Mouse (Mus musculus) liver, embryonic 12.5 days (tissue): Measurements from ENCODE around the gene Glmn. TPM values are rescaled to one million over a fixed set of nuclear protein-coding genes. Genes with fewer than 3 reads are reported as not detected.

ENCODE experiments used
- ATAC-seq: fragments of 200-750 bp; cut with Nextera tagmentation; 2 replicates; pipeline ENCODE4 v1.8.0; 2017; ENCODE audit warnings: moderate number of reproducible peaks, mild to moderate bottlenecking, moderate library complexity
- H3K27ac ChIP-seq: fragments of 300-500 bp; sonication (generic); 2 replicates; pipeline ENCODE4 v1.5.1; 2016; ENCODE audit warnings: mild to moderate bottlenecking
- H3K27me3 ChIP-seq: fragments of 300-500 bp; sonication (generic); replicated peaks from 2 replicates; pipeline ENCODE4 v1.6.1; 2016; ENCODE audit warnings: mild to moderate bottlenecking, moderate library complexity
- H3K36me3 ChIP-seq: fragments of 300-500 bp; sonication (generic); 2 replicates; pipeline ENCODE4 v1.6.1; 2016; ENCODE audit warnings: mild to moderate bottlenecking, moderate library complexity
- H3K4me1 ChIP-seq: fragments of 300-500 bp; sonication (generic); 2 replicates; pipeline ENCODE4 v1.6.1; 2016
- H3K4me2 ChIP-seq: fragments of 300-500 bp; sonication (generic); 2 replicates; pipeline ENCODE4 v1.6.1; 2016; ENCODE audit warnings: mild to moderate bottlenecking, moderate library complexity
- H3K4me3 ChIP-seq: fragments of 300-500 bp; sonication (generic); 2 replicates; pipeline ENCODE4 v1.5.1; 2016; ENCODE audit warnings: mild to moderate bottlenecking, moderate library complexity
- H3K9ac ChIP-seq: fragments of 300-500 bp; sonication (generic); 2 replicates; pipeline ENCODE4 v1.6.1; 2016; ENCODE audit warnings: mild to moderate bottlenecking, moderate library complexity
- H3K9me3 ChIP-seq: fragments of 300-500 bp; sonication (generic); replicated peaks from 2 replicates; pipeline ENCODE4 v1.6.1; 2016; ENCODE audit warnings: mild to moderate bottlenecking, moderate library complexity
- WGBS: fragments of 180-500 bp; shearing (Covaris S2); methylation state at CpG from one replicate; pipeline ENCODE4 v1.1.7; 2016; ENCODE audit not compliant: insufficient replicate concordance; 5-methylcytosine and 5-hydroxymethylcytosine counted together
- polyA plus RNA-seq: library from polyadenylated mRNA; unstranded; fragments of >200 nt; fragmentation: Nextera tagmentation; extraction: Ambion mirVana; gene quantifications from 2 replicates; pipeline ENCODE4 v1.2.1, GENCODE M21; 2016

The Glmn gene
- polyA plus RNA-seq, 1 experiment from 2014 or later, result 12.2 TPM

DNA sequence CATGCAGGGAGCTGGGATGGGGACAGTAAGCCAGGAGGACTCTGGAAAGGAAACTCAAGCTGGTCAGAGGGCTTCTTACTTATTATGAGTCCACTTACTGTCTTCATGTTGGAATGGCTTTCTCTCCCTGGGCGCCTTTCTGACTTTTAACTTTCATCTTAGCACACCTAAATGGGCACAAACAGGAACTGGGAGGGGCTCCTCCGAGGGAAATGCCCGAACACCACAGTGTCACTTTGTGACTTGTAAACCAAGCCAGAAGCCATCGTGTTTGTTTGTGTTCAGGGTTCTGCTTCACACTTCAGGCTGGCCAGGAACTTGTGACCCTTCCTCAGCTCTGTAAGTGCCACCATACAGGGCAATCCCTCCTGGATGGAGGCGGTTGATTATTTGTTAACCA is 43.4 kb downstream of the Glmn start:
- WGBS, result 68% methylated on average over 5 of the region's 5 CpGs
- no peak for ATAC-seq

GRCm38 (mm10) chr5:107548444-107548843 is 49.2 kb downstream of the Glmn start:
- WGBS, result 72% methylated on average over 3 of the region's 3 CpGs
- ATAC-seq, result peak; percentile 43
- H3K36me3 ChIP-seq, result peaks cover 18% of the 10 kb centered on the region
- H3K4me1 ChIP-seq, result peaks cover 25% of the 10 kb centered on the region
- H3K4me2 ChIP-seq, result peak overlapping the region; percentile 32
- no peaks in the 10 kb centered on the region for H3K9me3 ChIP-seq
- no peak overlapping the region for H3K4me3 ChIP-seq
- H3K9ac ChIP-seq, result peak overlapping the region; percentile 44; the same call in 1 of the 2 replicates
- H3K27me3 ChIP-seq, result no peaks in the 10 kb centered on the region
- peak overlapping the region; percentile 83 for H3K27ac ChIP-seq

More for the DNA sequence above, 43.4 kb downstream of the Glmn start:
- Histone ChIP-seq H3K36me3 (peaks cover 33% of the 10 kb centered on the region), H3K27ac (no peak overlapping the region), H3K9me3 (no peaks in the 10 kb centered on the region), H3K27me3 (no peaks in the 10 kb centered on the region), H3K4me1 (peaks cover 6% of the 10 kb centered on the region), H3K4me2 (no peak overlapping the region), H3K9ac (no peak overlapping the region), H3K4me3 (no peak overlapping the region)

DNA sequence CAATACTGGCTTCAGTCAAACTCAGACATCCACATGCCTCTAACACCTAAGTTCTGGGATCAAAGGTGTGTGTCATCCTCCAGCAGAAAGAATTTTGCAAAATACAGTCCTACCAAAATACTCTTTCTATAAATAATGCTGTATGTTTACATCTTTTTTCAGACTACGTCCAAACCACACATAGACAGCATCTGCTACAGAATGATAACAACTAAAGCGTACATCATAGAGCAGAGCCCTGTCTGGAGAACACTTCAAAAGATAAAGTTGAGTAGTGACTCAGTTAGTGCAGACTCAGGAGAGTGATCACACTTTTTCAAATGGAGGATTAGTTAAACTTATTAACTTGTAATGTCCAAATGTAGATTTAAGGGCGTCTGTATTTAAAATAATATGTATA is 49.7 kb downstream of the Glmn start:
- Histone ChIP-seq H3K4me2 (peak overlapping the region; percentile 32), H3K9me3 (no peaks in the 10 kb centered on the region), H3K4me3 (no peak overlapping the region), H3K36me3 (peaks cover 18% of the 10 kb centered on the region), H3K9ac (no peak overlapping the region; the same call in 1 of the 2 replicates), H3K27me3 (no peaks in the 10 kb centered on the region), H3K4me1 (peaks cover 25% of the 10 kb centered on the region), H3K27ac (peak overlapping the region; percentile 83)
- WGBS, result 32% methylated on average over 3 of the region's 3 CpGs
- peak; percentile 100 for ATAC-seq

DNA sequence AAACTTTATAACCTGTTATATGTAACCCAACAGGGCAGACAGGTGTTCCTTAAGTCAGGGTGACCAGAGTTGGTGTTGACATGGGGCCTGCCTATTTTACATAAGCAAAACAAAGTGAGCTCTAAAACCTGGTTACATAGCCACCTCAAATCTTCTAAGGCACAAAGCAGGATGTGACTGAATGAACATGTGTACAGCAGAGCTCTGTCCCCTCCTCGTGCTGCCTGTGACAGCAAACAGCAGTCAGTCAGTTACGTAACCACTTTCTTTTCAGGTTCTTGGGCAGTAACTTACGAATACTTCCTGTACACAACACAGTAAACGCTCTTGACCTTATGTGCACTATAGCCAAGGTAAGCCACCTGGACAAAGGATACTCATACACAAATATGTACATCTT is 51.8 kb downstream of the Glmn start:
- Histone ChIP-seq H3K4me3 (no peak overlapping the region), H3K27ac (no peak overlapping the region), H3K4me2 (no peak overlapping the region), H3K36me3 (peaks cover 9% of the 10 kb centered on the region; the same call in 1 of the 2 replicates), H3K27me3 (peaks cover 7% of the 10 kb centered on the region), H3K9me3 (no peaks in the 10 kb centered on the region), H3K4me1 (peaks cover 25% of the 10 kb centered on the region), H3K9ac (no peak overlapping the region)
- no peak for ATAC-seq
- WGBS, result 63% methylated on average over 4 of the region's 4 CpGs

DNA sequence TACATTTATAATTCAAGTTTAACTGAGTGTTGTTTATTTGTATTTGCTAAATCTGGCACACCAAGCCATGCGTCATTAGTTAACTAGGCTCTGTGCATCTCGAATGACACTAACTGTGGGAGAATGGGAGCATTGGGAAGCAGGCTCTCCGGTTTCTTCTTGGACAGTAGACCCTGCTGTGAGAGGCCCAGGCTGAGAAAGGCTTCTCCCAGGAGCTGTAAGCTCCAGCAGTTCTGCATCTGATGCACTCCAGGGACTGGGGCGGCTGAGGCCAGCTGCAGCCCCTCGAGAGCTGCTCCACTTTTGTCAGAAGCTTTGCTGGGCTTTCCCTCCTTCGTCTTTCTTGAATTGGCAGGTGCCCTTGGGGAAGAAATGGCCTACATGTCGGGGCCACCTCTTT is 56.0 kb downstream of the Glmn start:
- no peak for ATAC-seq

GRCm38 (mm10) chr5:107534581-107534980 is 63.1 kb downstream of the Glmn start, which contains the start of gene 1700028K03Rik:
TSS of gene 1700028K03Rik (plus strand) at chr5:107534709.
- H3K4me3 ChIP-seq, result no peak within 1 kb of the TSS
- no peak within 1 kb of the TSS for H3K9ac ChIP-seq
- WGBS, result 52% methylated on average over 15 of the region's 15 CpGs
- H3K9me3 ChIP-seq, result no peaks in the 10 kb centered on the region
- H3K27ac ChIP-seq, result no peak within 1 kb of the TSS
- peaks cover 12% of the 10 kb centered on the region for H3K4me1 ChIP-seq
- H3K4me2 ChIP-seq, result peak within 1 kb of the TSS; percentile 29
- no peaks in the 10 kb centered on the region; the same call in 1 of the 2 replicates for H3K27me3 ChIP-seq
- ATAC-seq, result peak; percentile 58; the same call in 1 of the 2 replicates
- H3K36me3 ChIP-seq, result no peaks in the 10 kb centered on the region

More for the DNA sequence above, 56.0 kb downstream of the Glmn start:
- Histone ChIP-seq H3K4me2 (no peak overlapping the region), H3K27me3 (peaks cover 7% of the 10 kb centered on the region), H3K9ac (no peak overlapping the region), H3K27ac (no peak overlapping the region), H3K9me3 (no peaks in the 10 kb centered on the region), H3K36me3 (no peaks in the 10 kb centered on the region), H3K4me3 (no peak overlapping the region), H3K4me1 (peaks cover 2% of the 10 kb centered on the region)
- 55% methylated on average over 7 of the region's 7 CpGs for WGBS

DNA sequence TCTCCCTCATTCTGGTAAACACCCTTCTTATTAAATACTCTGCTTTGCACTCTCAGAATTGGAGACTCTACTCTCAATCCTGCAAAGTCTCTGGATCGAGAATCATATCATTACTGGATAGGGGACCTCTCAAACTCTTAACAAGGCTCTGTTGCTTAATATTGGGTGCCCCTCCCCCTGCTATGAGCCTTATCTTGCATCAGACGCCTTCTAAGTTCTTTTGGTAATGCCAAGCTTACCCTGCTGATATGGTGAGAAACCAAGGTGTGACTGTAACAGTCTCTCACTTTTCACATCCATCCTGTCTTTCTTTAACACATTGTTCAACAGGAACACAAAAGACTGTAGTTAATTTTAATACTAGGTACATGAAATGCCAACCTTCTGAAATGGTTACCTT is 64.1 kb downstream of the Glmn start:
- H3K27me3 ChIP-seq, result no peaks in the 10 kb centered on the region; the same call in 1 of the 2 replicates
- no peak overlapping the region for H3K27ac ChIP-seq
- 28% methylated on average over 2 of the region's 2 CpGs for WGBS
- peaks cover 12% of the 10 kb centered on the region for H3K4me1 ChIP-seq
- H3K9me3 ChIP-seq, result no peaks in the 10 kb centered on the region
- H3K9ac ChIP-seq, result no peak overlapping the region
- ATAC-seq, result peak; percentile 61; the same call in 1 of the 2 replicates
- H3K4me2 ChIP-seq, result no peak overlapping the region
- no peak overlapping the region for H3K4me3 ChIP-seq
- no peaks in the 10 kb centered on the region for H3K36me3 ChIP-seq

DNA sequence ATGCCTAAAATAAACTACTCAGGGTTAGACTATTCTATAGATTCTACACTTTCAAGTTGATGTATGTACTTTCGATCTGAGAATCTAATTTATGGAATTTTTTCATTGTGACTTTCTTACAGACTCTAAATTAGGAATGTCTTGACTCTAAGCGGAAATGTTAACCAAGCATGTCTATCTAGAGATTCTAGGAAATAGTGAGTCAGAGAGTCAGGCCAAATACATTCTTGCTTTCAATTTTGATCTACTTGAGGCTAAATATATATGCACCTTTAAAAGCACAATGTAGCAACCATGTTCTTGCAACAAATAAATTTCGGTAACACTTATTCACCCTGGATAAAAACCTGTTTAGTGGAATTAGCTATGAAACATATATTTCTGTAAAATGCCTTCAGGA is 68.8 kb downstream of the Glmn start:
- ATAC-seq, result no peak
- Histone ChIP-seq H3K27me3 (no peaks in the 10 kb centered on the region), H3K36me3 (no peaks in the 10 kb centered on the region), H3K4me2 (no peak overlapping the region), H3K27ac (no peak overlapping the region), H3K4me1 (peaks cover 8% of the 10 kb centered on the region), H3K4me3 (no peak overlapping the region), H3K9me3 (no peaks in the 10 kb centered on the region), H3K9ac (no peak overlapping the region)
- 75% methylated on average over 3 of the region's 3 CpGs for WGBS

DNA sequence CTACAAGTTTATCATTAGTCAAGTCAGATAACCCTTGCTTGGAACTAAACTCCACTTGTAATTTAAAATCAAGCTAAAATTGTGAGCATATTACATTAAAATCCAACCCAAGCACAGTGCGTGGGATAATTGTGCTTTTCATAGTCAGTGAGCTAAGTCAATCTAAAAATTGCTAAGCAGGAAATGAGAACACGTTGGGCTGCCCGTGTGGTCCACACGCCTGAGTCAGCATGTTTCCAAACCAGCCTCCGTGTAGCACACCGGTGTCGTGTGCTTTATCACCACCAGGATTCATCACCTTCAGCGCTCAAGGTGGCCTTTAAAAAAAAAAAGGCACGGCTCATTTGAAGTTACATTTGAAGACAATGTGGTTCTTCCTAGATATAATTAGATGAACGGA is 73.4 kb downstream of the Glmn start:
- H3K4me1 ChIP-seq, result no peaks in the 10 kb centered on the region
- 58% methylated on average over 10 of the region's 10 CpGs for WGBS
- no peak overlapping the region for H3K27ac ChIP-seq
- no peaks in the 10 kb centered on the region for H3K9me3 ChIP-seq
- H3K9ac ChIP-seq, result no peak overlapping the region
- no peaks in the 10 kb centered on the region for H3K36me3 ChIP-seq
- ATAC-seq, result no peak
- no peaks in the 10 kb centered on the region for H3K27me3 ChIP-seq
- H3K4me2 ChIP-seq, result no peak overlapping the region
- H3K4me3 ChIP-seq, result no peak overlapping the region

GRCm38 (mm10) chr5:107521897-107522296 is 75.8 kb downstream of the Glmn start:
- no peak overlapping the region for H3K4me2 ChIP-seq
- no peak for ATAC-seq
- no peak overlapping the region for H3K27ac ChIP-seq
- no peak overlapping the region for H3K4me3 ChIP-seq
- no peak overlapping the region for H3K9ac ChIP-seq
- WGBS, result 52% methylated on average over 7 of the region's 7 CpGs
- no peaks in the 10 kb centered on the region; the same call in 1 of the 2 replicates for H3K27me3 ChIP-seq
- H3K9me3 ChIP-seq, result no peaks in the 10 kb centered on the region
- H3K36me3 ChIP-seq, result no peaks in the 10 kb centered on the region
- H3K4me1 ChIP-seq, result no peaks in the 10 kb centered on the region

DNA sequence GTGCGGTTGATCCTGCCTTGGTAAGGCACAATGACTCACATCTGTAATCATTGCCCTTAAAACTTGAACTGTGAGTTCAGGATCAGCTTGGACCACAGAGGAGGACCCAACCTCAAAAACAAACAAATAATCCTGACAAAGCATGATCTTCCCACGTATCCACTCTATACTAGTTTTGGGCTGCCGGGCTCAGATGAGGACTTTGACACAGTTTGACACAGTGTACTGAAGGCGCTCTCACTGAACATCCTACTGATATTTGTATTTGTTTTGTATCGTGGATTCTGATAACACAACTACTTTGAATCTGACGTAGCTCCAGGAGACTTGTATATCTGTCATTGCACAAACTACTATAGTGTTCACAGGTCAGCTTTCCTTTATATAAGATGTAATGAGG is 76.3 kb downstream of the Glmn start:
- 74% methylated on average over 6 of the region's 6 CpGs for WGBS
- Histone ChIP-seq H3K9me3 (no peaks in the 10 kb centered on the region), H3K36me3 (no peaks in the 10 kb centered on the region), H3K4me3 (no peak overlapping the region), H3K27ac (no peak overlapping the region), H3K9ac (no peak overlapping the region), H3K4me1 (no peaks in the 10 kb centered on the region), H3K4me2 (no peak overlapping the region), H3K27me3 (no peaks in the 10 kb centered on the region; the same call in 1 of the 2 replicates)
- ATAC-seq, result no peak

DNA sequence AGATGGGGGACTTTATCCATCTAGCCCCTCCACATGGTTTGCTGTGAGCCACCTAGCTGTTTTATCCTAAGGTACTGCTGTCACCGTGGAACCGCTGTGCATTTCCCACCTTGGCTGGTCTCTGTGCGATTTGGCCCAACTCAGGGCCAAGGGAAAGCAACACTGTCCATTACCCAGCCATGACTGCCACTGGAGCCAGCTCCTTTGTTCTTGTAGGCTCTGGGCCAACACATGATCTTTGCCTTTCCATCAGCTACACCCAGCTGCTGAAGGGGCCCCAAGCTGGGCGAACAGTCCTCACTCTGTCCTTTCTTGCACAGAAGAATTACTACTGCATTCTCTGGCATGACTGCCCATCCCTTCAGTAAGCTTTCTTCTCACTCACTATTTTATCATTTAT is 79.1 kb downstream of the Glmn start:
- no peak for ATAC-seq
- H3K4me1 ChIP-seq, result peaks cover 10% of the 10 kb centered on the region
- H3K9me3 ChIP-seq, result no peaks in the 10 kb centered on the region
- H3K27ac ChIP-seq, result no peak overlapping the region
- 88% methylated on average over 4 of the region's 4 CpGs for WGBS
- no peak overlapping the region for H3K4me2 ChIP-seq
- H3K4me3 ChIP-seq, result no peak overlapping the region
- H3K9ac ChIP-seq, result no peak overlapping the region
- H3K36me3 ChIP-seq, result no peaks in the 10 kb centered on the region
- no peaks in the 10 kb centered on the region; the same call in 1 of the 2 replicates for H3K27me3 ChIP-seq

DNA sequence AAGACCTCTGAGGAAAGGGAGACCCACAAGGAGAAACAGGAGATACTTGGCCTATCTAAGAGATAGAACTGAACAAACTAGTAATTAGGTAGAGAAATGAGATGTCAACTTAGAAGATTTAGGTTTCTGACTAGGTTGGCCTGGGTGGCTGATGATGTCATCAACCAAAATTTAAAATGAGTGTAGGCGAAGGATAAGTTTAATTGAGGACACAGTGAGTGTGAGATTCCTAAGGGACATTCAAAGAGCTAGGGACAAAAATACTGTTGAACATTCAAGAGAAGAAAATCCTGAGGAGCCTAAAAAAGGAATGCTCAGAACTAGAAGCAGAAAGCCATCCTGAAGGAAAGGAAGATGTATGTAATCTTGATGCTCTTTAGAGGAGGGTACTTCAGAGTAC is 81.6 kb downstream of the Glmn start:
- Histone ChIP-seq H3K4me3 (no peak overlapping the region), H3K4me2 (no peak overlapping the region), H3K27ac (no peak overlapping the region), H3K9me3 (no peaks in the 10 kb centered on the region), H3K27me3 (no peaks in the 10 kb centered on the region; the same call in 1 of the 2 replicates), H3K4me1 (peaks cover 10% of the 10 kb centered on the region), H3K9ac (no peak overlapping the region), H3K36me3 (no peaks in the 10 kb centered on the region)
- ATAC-seq, result no peak
- 81% methylated on average over 1 of the region's 1 CpGs for WGBS
